Mouse (Mus musculus) liver, adult 2 months (tissue): ENCODE data around the gene Trim27. TPM values are rescaled to one million over a fixed set of nuclear protein-coding genes. Genes with fewer than 3 reads are reported as not detected.
A peak's percentile ranks its signal among the peaks of the same experiment; 100 is the strongest.

Experiments used
- DNase-seq: peaks from one replicate; pipeline ENCODE4 v3.0.0-alpha.2; 2011; ENCODE audit warnings: low read depth, low spot score; ENCODE audit errors: extremely low read depth
- H3K27ac ChIP-seq: fragments of 200-500 bp; replicated peaks from 2 replicates; pipeline ENCODE4 v1.5.1; 2012; ENCODE audit warnings: low read depth, mild to moderate bottlenecking, control low read depth, inconsistent platforms, low read length; ENCODE audit not compliant: insufficient read depth
- H3K27me3 ChIP-seq: fragments of 200-500 bp; 2 replicates; pipeline ENCODE4 v1.6.1; 2012; ENCODE audit warnings: mild to moderate bottlenecking, moderate library complexity, low read length, inconsistent platforms; ENCODE audit not compliant: control insufficient read depth, insufficient read depth
- H3K36me3 ChIP-seq: fragments of 200-500 bp; 2 replicates; pipeline ENCODE4 v1.6.1; 2012; ENCODE audit warnings: low read length, inconsistent platforms; ENCODE audit not compliant: control insufficient read depth, insufficient read depth
- H3K4me1 ChIP-seq: fragments of 200-500 bp; 2 replicates; pipeline ENCODE4 v1.6.1; 2011; ENCODE audit warnings: low read length; ENCODE audit not compliant: control insufficient read depth, insufficient read depth
- H3K4me3 ChIP-seq: fragments of 200-500 bp; 2 replicates; pipeline ENCODE4 v1.5.1; 2011; ENCODE audit warnings: low read depth, mild to moderate bottlenecking, control low read depth, low read length, moderate library complexity; ENCODE audit not compliant: insufficient read depth
- H3K79me2 ChIP-seq: fragments of 200-500 bp; 2 replicates; pipeline ENCODE4 v1.6.1; 2012; ENCODE audit warnings: inconsistent platforms, mild to moderate bottlenecking, low read length, moderate library complexity; ENCODE audit not compliant: control insufficient read depth, insufficient read depth
- H3K9ac ChIP-seq: fragments of 200-500 bp; 2 replicates; pipeline ENCODE4 v1.6.1; 2012; ENCODE audit warnings: low read depth, mild to moderate bottlenecking, control low read depth, inconsistent platforms, low read length
- CTCF ChIP-seq: fragments of 200-500 bp; IDR thresholded peaks from 2 replicates; pipeline ENCODE4 v1.5.1; 2011; ENCODE audit warnings: low read depth, low read length, control low read depth
- POLR2A ChIP-seq: fragments of 200-500 bp; IDR thresholded peaks from 2 replicates; pipeline ENCODE4 v1.6.1; 2011; ENCODE audit warnings: low read length, control low read depth; ENCODE audit not compliant: insufficient read depth; ENCODE audit errors: extremely low read depth
- WGBS: fragments of 180-500 bp; shearing (Covaris S2); methylation state at CpG from one replicate; pipeline ENCODE4 v1.1.7; 2018; 5-methylcytosine and 5-hydroxymethylcytosine counted together
- polyA plus RNA-seq: library from polyadenylated mRNA; depleted of rRNA; stranded (reverse); fragments of >200 nt; gene quantifications from 2 replicates; pipeline ENCODE4 v1.2.3, GENCODE M21; 2012
- total RNA-seq: library from RNA; depleted of rRNA; stranded (reverse); fragments of >200 nt; gene quantifications from 2 replicates; pipeline ENCODE4 v1.2.3, GENCODE M21; 2014

The Trim27 gene
- total and polyA plus RNA-seq, 2 experiments, result 9.4 to 39.5 TPM

DNA sequence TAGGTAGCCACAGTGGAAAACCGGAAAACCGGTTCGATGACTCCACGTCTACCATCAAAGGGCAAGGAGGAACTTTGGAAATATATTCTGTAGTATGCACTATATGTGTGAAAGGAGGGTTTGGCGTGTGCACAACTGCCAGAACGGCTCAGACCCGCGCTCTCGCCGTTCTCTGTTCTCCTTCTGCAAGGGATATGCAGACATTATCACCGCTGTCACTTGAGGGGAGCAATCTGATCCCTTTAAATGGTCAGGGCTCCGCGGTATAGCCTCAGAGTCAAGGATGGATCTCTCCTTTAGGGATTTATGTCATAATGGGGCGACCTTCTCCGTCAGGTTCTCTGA, 19.8 kb upstream of the Trim27 start:
- Histone ChIP-seq H3K27me3 (no peaks in the 10 kb centered on the region), H3K27ac (no peak overlapping the region), H3K9ac (peak overlapping the region; percentile 12), H3K36me3 (no peaks in the 10 kb centered on the region), H3K4me1 (0 out of 2 replicates have a peak, but pooled peaks cover 2% of the 10 kb centered on the region), H3K79me2 (no peaks in the 10 kb centered on the region), H3K4me3 (peak overlapping the region; percentile 52)
- no peak for DNase-seq
- under 1% methylated on average over 15 of the region's 15 CpGs for WGBS
- TF ChIP-seq POLR2A (no peak), CTCF (no peak)

DNA sequence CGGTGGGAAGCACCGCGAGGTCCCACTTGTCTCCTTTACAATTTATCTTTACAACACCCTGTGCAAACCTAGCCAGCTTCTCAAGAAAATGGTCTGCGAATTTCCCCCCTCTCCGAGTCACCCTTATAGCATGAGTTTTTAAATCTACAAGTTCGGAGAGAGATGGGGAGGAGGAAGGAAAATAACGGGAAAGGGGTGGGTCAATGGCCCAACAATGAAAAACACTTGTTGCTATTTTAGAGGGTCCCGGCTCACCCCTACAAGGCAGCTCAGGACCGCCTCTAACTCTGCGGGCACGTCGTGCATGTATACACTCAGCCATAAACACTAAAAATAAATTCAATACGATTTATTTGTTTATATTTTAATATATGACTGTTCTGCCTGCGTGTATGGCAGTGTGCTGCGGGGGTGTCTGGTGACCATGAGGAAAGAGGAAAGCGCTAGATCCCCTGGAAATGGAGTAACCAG, 19.2 kb upstream of the Trim27 start:
- Histone ChIP-seq H3K9ac (peak overlapping the region; percentile 55), H3K27ac (no peak overlapping the region), H3K36me3 (no peaks in the 10 kb centered on the region), H3K4me1 (0 out of 2 replicates have a peak, but pooled peaks cover 2% of the 10 kb centered on the region), H3K4me3 (peak overlapping the region; percentile 52), H3K79me2 (no peaks in the 10 kb centered on the region), H3K27me3 (no peaks in the 10 kb centered on the region)
- TF ChIP-seq CTCF, result no peak
- TF ChIP-seq POLR2A, result no peak
- 1% methylated on average over 16 of the region's 16 CpGs for WGBS
- no peak for DNase-seq

GRCm38 (mm10) chr13:21160657-21161590, 18.3 kb upstream of the Trim27 start:
- under 1% methylated on average over 32 of the region's 32 CpGs for WGBS
- DNase-seq, result peak; percentile 73
- H3K79me2 ChIP-seq, result no peaks in the 10 kb centered on the region
- no peaks in the 10 kb centered on the region for H3K36me3 ChIP-seq
- no peaks in the 10 kb centered on the region for H3K27me3 ChIP-seq
- no peak overlapping the region for H3K27ac ChIP-seq
- H3K4me1 ChIP-seq, result 0 out of 2 replicates have a peak, but pooled peaks cover 2% of the 10 kb centered on the region
- H3K4me3 ChIP-seq, result peak overlapping the region; percentile 52
- no peak overlapping the region for H3K9ac ChIP-seq
- TF ChIP-seq POLR2A, result no peak
- TF ChIP-seq CTCF, result no peak

DNA sequence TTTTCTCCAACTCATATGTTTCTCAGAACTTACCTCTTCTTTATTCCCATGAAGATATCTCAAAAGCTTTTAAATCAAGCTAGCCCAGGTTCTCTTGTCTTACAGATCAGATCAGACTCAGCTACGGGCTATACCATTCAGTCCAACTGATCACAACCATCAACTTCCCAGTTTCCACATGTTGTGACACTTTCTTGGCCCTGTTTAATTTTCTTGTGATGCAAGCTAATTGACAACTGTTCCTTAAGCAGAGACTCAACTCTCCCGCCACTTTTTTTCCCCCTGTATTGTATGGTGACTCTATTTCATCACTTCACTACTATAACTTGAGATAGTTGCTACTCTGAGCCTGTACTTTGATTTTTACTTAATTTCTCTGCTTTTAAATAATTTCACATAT, 17.7 kb upstream of the Trim27 start:
- Histone ChIP-seq H3K27me3 (no peaks in the 10 kb centered on the region), H3K79me2 (no peaks in the 10 kb centered on the region), H3K9ac (no peak overlapping the region), H3K4me1 (0 out of 2 replicates have a peak, but pooled peaks cover 2% of the 10 kb centered on the region), H3K4me3 (no peak overlapping the region), H3K36me3 (no peaks in the 10 kb centered on the region), H3K27ac (no peak overlapping the region)
- TF ChIP-seq CTCF (no peak), POLR2A (no peak)
- WGBS, result 66% methylated on average over 2 of the region's 2 CpGs
- DNase-seq, result no peak

GRCm38 (mm10) chr13:21162591-21162990, 16.7 kb upstream of the Trim27 start:
- H3K4me1 ChIP-seq, result 0 out of 2 replicates have a peak, but pooled peaks cover 2% of the 10 kb centered on the region
- H3K79me2 ChIP-seq, result no peaks in the 10 kb centered on the region
- no peak for DNase-seq
- H3K36me3 ChIP-seq, result no peaks in the 10 kb centered on the region
- no peak overlapping the region for H3K4me3 ChIP-seq
- no peak overlapping the region for H3K9ac ChIP-seq
- no peak overlapping the region for H3K27ac ChIP-seq
- 70% methylated on average over 5 of the region's 5 CpGs for WGBS
- TF ChIP-seq POLR2A, result no peak
- no peak for TF ChIP-seq CTCF
- H3K27me3 ChIP-seq, result no peaks in the 10 kb centered on the region
